Mouse (Mus musculus): ENCODE data around the gene Stxbp6. TPM values are rescaled to one million over a fixed set of nuclear protein-coding genes. Genes with fewer than 3 reads are reported as not detected.
A peak's percentile ranks its signal among the peaks of the same experiment; 100 is the strongest.

Stxbp6 gene
- total RNA-seq, 2 experiments from 2014 or later, result 3.9 to 4.8 TPM

DNA sequence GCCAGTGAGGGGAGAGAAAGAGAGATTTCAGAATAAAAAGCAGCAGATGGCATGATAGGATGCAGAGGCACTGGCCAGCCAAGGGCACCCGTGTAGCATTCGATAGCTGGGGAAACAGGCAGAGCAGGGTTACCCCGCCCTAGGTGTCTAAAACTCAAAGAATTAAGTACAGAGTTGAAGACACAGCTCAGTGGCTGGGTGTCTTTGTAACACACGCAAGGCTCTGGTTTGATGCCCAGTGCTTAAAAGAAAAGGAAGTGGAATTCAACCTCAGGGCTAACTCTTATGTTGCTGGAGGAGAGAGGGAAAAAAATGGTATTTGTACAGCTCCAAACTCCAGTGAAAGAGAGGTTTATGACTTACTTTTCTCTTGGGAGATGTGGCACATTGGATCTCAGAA lies 68.5 kb downstream of the Stxbp6 start:
- intact Hi-C loops (cut with DNase I), result loop anchor here (10.0 kb wide), 1 partner anchor 159 kb away; no protein-coding TSS in a partner anchor
- no peak for DNase-seq

DNA sequence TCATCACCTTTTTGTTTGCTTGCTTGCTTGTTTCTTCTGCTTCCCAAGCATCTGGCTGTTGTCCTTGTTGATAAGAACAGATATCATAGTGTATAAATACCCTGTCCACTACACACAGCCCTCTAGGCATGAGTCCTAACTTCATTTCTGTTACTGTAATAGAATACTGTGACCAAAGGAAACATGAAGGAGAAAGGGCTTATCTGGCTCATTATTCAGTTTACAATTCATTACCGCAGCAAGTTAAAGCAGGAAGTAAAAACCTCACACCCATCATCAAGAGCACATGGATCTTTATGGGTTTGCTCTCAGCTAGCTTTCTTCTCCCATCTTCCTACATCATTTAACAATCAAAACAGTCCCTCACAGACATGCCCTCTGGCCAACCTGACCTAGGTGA lies 72.5 kb downstream of the Stxbp6 start:
- DNase-seq, result no peak
- intact Hi-C loops (cut with DNase I), result loop anchor here (10.0 kb wide), 1 partner anchor 163 kb away; no protein-coding TSS in a partner anchor

DNA sequence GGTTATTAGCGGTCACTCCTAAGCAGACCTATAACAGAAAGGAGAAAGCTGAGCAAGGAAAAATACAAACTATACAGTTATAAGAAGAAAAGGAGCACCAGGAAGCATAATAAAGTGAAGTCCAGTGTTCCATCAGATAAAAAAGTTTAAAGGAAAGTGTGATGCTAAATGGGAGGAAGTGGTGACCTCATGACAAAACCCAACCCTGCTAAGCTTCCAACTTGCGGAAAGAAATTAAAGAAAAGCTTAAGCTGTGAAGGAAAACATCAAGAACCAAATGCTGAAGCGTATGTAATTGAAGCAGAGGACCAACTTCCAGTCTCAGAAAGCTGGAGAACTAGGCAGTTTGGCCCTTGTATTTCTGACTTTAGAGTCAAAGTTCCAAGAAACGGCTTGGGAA lies 77.1 kb downstream of the Stxbp6 start:
- intact Hi-C loops (cut with DNase I), result no loop called here
- no peak for DNase-seq

DNA sequence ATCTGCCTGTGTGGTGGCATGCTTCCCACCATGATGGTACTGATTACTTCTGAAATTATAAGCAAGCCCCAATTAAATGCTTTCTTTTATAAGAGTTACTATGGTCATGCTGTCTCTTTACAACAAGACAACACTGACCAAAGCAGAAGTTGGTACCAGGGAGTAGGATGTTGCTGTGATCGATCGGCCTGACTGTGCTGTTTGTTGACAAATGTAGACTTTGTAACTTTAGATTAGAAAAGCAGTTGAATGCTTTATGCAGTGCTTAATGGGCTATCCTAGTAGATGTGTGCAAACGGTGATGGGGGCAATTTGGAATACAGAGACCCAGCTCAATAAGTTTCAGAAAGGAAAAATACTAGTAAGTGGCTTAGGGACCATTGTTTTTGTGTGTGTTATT lies 77.6 kb downstream of the Stxbp6 start:
- intact Hi-C loops (cut with DNase I), result no loop called here
- no peak for DNase-seq

DNA sequence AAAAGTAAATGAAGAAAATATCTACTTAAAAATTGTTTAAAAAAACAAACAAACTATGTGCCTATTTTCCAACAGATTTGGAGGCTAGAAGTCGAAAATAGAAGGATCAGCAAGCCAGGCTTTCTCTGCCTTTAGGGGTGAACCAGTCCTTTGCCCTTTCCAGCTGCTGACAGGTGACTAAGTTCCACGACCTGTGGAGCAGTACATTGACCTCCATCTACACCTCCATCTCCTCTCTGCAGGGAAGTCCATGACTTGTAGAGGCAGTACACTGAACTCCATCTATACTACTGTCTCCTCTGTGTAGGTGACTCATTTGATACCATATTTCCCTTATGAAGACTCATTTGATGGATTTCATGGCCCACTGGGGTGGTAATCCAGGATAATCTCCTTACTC lies 78.2 kb downstream of the Stxbp6 start:
- DNase-seq, result no peak
- intact Hi-C loops (cut with DNase I), result no loop called here

DNA sequence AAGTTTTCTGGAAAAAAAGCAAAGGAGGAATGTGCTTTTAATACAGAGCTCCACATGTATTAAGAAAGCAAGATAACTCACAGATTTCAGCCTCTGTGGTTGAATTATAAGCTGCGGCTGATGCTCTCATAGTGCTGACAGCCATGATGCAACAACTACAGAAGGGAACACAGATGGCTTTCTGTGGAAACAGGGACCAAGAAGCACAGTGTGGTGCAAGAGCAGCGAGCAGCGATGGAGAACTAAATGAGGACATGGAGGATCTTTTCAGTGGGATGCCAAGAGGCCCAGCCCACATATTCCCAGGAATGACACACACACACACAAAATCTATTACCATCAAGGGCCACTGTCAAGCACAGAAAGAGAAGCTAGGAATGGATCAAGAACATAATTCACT lies 81.1 kb downstream of the Stxbp6 start:
- no peak for DNase-seq
- intact Hi-C loops (cut with DNase I), result no loop called here

DNA sequence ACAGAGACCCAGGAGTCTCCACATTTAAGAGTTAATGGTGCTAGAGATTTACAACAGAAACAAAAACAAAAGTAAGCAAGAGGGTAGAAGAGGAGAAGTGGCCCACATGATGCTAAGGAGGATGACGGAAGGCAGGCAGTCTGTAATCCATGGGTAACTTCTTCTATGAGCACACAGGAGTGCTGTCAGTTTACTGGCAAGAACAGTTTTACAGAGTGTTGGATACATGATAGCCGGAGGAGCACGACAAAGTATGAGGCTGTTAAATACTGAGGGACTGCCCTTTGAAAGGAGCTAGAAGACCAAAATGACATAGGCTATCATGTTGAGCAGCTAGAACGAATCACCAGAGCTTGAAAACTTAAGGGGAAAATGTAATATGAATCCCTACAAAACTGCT lies 81.7 kb downstream of the Stxbp6 start:
- intact Hi-C loops (cut with DNase I), result no loop called here
- no peak for DNase-seq

DNA sequence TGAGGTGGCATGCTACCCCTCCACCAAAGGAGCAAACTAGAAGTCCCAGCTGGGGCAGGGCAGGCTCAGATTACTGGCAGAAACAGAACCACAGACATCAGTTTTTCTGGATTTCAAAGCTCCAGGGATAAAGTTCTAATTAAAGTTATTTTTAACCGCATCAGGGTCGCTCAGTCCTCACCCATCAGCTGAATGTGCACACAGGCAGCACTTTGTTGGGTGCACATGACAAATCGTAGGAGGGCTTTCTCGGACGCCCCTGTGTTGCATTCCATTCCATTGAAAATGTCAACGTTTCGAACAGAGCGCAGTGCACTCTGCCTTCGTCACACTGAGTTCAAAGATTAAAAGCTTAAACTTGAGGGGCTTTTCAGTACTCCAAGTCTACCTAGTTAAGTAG lies 84.1 kb downstream of the Stxbp6 start:
- intact Hi-C loops (cut with DNase I), result no loop called here
- DNase-seq, result no peak

DNA sequence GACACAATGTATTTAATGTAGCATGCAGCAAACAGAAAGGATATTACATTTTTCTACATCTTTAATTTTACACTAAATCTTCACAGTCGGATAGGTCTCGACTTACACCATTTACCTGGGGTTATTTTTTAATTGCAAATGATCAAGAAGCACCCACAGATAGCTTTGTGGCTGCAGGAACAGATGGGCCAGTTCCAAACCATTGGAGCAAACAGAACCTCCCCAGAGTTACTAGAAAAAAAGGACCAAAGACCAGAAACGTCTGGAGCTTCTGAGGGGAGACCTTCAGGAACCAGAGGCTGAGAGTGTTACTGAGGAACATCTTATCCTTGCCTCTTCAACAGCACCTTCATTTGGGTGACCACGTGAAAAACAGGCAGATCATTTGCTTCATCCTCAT lies 85.5 kb downstream of the Stxbp6 start:
- intact Hi-C loops (cut with DNase I), result no loop called here

DNA sequence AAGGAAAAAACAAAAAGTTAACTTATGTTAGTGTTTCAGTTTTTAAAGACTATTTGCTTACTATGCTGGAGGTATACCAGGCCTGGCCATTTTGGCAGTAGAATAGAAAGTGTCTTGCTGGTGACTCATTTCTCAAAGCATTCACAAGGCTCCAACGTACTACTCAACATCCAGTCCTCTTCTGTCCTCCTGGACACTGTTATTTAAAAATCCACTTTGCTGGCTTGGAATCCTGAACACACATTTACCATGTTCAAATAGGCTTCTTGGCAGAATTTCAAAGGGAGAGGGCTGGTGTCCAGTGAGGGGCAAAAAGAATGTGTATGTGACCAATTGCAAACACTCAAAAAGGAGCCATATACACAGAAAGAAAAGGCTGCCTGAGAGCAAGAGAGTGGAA lies 86.7 kb downstream of the Stxbp6 start:
- intact Hi-C loops (cut with DNase I), result no loop called here
- no peak for DNase-seq

More for the DNA sequence above, 85.5 kb downstream of the Stxbp6 start:
- DNase-seq, result no peak

DNA sequence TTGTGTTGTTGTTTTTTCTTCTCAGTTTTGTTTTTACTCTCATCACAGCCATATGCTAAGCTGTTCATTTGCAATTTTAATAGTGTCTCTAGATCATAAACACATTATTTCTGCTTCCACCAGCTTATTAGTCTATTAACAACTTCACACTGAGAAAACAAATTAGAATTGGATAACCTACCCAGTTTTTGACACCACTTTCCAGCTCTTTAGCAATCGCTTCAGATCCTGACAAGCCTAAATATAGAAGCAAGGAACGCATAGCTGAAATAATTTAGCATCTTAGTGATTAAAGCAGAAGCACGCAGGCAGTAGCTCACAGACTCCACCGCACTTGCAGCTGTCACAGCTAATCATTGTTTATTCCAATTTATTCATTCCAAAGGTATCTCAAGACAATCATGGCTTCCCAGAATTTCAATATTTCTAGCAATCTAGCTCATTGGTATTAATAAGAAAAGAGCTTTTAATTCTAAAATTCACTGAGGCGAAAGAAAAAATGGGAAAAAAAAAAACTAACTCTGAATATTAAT lies 95.1 kb downstream of the Stxbp6 start:
- intact Hi-C loops (cut with DNase I), result no loop called here
- DNase-seq, result no peak

DNA sequence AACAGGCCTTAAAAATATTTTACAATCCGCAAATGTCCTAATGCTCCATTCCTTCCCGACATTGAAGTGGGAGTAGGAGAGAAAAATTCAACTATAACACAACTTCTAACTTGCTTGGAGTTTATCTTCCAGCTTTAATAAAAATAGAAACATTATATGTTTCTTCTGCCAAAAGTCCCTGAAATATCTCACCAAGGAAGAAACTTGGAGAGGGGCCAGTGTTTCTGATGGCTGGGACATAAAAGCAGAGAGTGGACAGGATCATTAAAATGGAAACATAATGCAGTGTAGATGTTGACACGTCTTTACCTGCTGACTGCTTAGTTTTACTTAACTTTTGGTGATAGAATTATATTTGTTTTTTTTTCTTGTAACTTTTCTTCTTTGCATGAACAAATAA lies 99.2 kb downstream of the Stxbp6 start:
- intact Hi-C loops (cut with DNase I), result no loop called here
- no peak for DNase-seq

DNA sequence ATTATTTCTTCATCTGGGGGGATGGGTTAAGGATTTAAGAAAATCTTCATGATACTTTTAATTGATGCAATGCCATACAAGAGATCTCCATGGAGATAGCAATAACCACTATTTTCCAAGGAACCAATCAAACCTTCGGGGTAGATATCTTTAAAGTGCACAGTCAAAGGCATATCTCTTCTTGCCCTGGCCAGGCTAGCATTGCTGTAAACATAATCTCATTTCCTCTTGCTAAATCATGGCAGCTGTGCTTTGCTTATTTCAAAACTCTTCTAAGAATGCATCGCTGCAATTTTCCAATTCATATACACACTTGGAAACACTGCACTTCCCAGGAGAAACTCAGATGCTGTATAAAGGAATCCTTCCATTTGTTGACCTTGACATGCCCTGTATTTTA lies 103.0 kb downstream of the Stxbp6 start:
- DNase-seq, result no peak
- intact Hi-C loops (cut with DNase I), result no loop called here

DNA sequence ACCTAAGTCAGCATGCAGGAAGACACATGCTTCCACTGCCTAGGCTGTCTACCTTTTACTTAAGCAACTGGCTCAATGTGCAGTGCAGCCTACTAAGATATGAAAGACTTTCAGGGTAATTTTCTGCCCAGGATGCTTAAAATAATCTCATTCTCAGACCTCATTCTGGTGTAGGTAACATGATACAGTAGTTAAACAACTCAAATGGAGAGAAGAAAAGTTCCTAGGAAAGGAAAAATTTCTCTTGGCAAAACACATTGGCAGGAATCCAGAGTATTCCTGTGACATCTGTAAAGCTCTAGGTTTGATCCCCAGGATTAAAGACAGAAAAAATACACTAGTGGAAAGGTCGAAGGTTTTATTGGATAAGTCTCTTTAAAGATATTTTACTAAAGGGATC lies 107.1 kb downstream of the Stxbp6 start:
- DNase-seq, result no peak
- intact Hi-C loops (cut with DNase I), result no loop called here

DNA sequence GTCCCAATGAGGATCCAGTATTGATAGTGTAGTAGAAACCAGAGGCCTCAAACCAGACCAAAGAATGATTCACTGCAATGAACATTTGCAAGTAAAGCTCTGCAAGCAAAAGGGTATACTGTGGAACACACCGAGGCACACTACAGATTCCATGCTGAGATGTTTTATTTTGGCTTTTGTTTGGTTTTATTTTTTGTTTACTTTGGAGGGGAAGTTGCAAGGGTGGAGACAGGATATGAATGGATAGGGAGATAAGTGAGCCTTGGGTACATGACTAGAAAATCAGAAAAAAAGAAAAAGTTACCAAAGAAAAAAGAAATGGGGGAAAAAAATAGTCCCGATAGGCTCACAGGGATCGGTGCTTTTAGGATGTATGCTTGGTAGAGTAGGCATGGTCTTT lies 117.0 kb downstream of the Stxbp6 start:
- intact Hi-C loops (cut with DNase I), result no loop called here
- no peak for DNase-seq

DNA sequence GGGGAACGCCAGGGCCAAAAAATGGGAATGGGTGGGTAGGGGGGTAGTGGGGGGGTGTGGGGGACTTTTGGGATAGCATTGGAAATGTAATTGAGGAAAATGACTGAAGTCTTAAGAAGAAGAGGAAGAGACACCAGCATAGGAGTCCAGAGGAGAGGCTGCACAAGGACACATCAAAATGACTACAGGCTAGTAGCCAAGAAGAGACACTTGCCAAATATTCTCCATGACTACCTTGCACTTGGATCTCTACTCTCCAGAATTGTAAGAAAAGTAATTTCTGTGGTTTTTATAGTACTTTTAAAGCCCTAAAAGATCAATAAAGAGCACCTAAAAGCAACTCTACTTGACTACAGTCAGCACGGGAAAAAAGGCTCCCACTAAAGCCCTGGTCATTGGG lies 121.4 kb downstream of the Stxbp6 start:
- intact Hi-C loops (cut with DNase I), result no loop called here
- DNase-seq, result peak in 1 of 2 experiments; percentile 7

DNA sequence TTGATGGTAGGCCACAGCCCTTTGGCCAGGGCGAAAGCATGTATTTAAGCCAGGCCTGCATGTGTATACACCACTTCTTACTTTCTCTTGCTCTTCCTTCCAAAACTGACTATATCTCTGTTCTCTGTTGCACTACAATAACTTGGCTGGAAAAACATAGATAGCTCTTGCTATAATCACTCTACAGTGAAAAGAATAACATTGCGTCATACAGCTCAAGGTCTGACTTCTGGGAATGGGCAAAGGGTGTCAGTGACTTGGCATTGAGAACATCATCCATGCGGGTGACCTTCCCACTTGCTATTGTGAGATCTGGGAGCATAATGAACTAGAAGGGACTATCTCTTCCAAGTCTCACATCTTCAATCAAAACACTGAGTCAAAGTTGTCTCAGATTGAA lies 122.4 kb downstream of the Stxbp6 start:
- intact Hi-C loops (cut with DNase I), result no loop called here
- no peak for DNase-seq

DNA sequence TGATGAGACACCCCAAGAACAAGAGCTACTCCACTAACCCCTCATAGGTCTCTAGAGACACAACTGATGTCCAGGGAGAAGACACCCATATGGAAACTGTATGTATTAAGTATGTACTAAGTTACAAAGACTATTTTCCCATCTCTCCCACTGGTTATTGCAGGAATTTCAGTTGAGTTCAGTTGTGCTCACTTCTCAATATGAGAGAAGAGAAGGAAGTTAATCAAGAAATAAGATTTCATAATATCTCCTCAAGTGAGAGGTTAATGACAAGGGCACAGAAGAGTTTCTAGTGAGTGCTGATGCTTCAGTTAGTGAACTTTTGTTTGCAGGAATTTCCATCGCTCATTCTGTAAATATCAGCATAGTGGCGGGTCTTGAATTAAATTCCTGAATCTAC lies 124.0 kb downstream of the Stxbp6 start:
- no peak for DNase-seq
- intact Hi-C loops (cut with DNase I), result no loop called here

DNA sequence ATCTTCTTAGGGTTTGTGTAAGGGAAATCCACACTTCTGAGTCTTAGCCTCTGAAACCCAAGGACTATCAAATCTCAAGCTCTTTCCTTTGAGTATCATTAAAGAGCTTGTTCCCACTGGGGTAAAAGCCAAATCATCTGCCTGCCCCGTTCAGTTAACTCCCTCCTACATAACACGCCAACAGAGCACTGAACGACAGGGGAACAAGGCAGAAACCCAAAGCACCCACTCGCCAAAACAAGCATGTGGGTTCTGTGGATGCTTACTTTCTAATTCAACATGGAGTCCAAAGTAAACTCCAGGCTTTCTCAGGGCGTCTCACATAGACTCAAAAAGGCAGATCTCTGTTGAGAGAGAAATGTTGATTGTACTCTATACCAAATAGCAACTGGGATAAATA lies 126.7 kb downstream of the Stxbp6 start:
- no peak for DNase-seq
- intact Hi-C loops (cut with DNase I), result no loop called here

DNA sequence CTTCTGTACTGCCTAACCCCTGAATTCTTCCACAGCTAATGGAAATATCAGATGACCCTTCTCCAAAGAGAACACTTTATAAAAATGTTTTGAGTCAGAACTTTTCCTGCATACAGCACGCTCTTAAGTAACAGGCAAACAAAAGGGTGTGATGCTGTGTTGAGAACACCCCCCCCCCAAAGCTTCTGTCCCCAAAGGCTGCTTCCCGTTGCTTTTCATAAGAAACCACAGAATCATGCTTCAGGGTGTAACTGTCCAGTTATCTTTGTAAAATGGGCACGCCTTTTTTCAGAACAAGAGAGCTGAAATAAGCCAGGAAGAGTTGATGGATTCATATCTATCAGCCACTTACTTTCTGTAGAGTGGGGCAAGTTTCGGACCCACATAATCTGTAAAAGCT lies 134.2 kb downstream of the Stxbp6 start:
- intact Hi-C loops (cut with DNase I), result no loop called here
- no peak for DNase-seq

DNA sequence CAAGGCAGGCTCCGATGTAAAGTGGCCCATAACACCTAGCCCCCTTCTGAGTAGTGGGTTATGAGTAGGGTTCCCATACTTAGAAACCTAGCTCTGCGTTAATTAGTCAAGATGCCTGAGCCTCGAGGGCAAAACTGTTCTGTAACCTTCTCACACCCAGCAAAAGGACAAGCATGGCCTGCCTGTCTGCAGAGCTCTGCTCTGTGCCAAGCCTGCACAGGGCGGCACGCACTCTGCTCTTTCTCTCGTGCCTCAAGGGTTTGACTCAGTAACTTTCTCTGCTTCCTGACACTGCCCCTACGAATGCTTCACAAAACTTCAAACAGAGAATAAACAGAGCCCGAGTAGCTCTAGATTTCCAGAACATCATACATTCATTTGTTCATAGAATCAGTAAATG lies 135.4 kb downstream of the Stxbp6 start:
- DNase-seq, result no peak
- intact Hi-C loops (cut with DNase I), result no loop called here

DNA sequence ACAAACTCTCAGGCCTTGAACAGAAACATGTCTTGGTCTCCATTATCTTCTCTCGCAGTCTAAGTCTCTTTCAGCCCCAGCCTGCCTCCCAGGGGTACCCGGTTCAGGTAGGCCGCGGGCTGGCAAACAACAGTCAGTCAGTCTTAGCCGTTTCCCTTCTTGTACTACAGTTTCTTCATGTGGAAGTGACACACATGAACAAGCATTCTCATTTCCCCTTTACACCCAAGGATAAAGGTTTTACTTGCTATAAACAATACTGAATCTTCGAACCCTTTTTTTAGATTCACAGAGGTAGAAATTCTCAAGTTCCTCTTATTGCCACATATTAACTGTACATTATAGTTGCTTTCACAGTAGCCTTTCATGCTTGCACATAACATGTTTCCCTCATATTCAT lies 141.6 kb downstream of the Stxbp6 start:
- no peak for DNase-seq
- intact Hi-C loops (cut with DNase I), result no loop called here

DNA sequence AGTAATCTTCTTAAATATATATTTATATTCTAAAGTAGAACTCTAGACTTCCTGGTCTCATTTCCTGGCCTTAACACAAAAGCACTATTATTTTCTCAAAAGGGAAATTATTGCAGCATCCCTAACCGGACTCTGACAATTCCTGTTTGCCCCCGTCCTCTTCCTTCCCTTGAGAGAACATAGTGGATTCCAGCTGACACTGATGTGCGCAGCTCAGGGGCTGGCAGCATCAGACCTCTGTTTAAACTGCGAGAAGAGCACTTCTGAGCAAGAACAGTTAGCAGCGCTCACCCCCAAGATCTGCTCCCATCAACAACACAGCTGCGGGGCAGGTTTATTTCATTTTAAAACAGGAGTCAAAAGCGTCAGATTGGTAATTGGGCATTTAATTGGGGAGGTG lies 142.8 kb downstream of the Stxbp6 start:
- intact Hi-C loops (cut with DNase I), result no loop called here
- no peak for DNase-seq

Measured in gastrocnemius, postnatal 36 days (tissue).